Mouse (Mus musculus): ENCODE measurements around the gene Grem1. TPM values are rescaled to one million over a fixed set of nuclear protein-coding genes. Genes with fewer than 3 reads are reported as not detected.

The Grem1 gene
- total RNA-seq, 2 experiments from 2014 or later: 0.97 to 1.3 TPM

- intact Hi-C loops (cut with DNase I): no loop called here
- no peak for DNase-seq (ENCODE audit: low spot score in 2 of 2)
Measured at GRCm38 (mm10) chr2:113765885-113766284, 7.4 kb upstream of the Grem1 start.

GRCm38 (mm10) chr2:113764968-113765367, 6.5 kb upstream of the Grem1 start:
- intact Hi-C loops (cut with DNase I): no loop called here
- DNase-seq (ENCODE audit: low spot score in 2 of 2): no peak

- intact Hi-C loops (cut with DNase I): no loop called here
- peak; percentile 33 to 61 for DNase-seq (ENCODE audit: low spot score in 2 of 2)
Measured at GRCm38 (mm10) chr2:113757525-113758310, 728 bp downstream of the Grem1 start.

- intact Hi-C loops (cut with DNase I): no loop called here
- DNase-seq (ENCODE audit: low spot score in 2 of 2): no peak
Measured at GRCm38 (mm10) chr2:113756924-113757524, 1.4 kb downstream of the Grem1 start.

- intact Hi-C loops (cut with DNase I): no loop called here
- no peak for DNase-seq (ENCODE audit: low spot score in 2 of 2)
Measured at GRCm38 (mm10) chr2:113749721-113750120, 8.7 kb downstream of the Grem1 start.

- intact Hi-C loops (cut with DNase I): no loop called here
- DNase-seq (ENCODE audit: low spot score in 2 of 2): no peak
Measured at GRCm38 (mm10) chr2:113749309-113749708, 9.1 kb downstream of the Grem1 start.

- intact Hi-C loops (cut with DNase I): no loop called here
- no peak for DNase-seq (ENCODE audit: low spot score in 2 of 2)
Measured at GRCm38 (mm10) chr2:113728581-113728980, 29.9 kb downstream of the Grem1 start.

- DNase-seq (ENCODE audit: low spot score in 2 of 2): no peak
- intact Hi-C loops (cut with DNase I): no loop called here
Measured at GRCm38 (mm10) chr2:113714801-113715200, 43.6 kb downstream of the Grem1 start.

GRCm38 (mm10) chr2:113713406-113713805, 45.0 kb downstream of the Grem1 start:
- intact Hi-C loops (cut with DNase I): no loop called here

GRCm38 (mm10) chr2:113707507-113707906, 50.9 kb downstream of the Grem1 start:
- no peak for DNase-seq (ENCODE audit: low spot score in 2 of 2)
- intact Hi-C loops (cut with DNase I): no loop called here

More at GRCm38 (mm10) chr2:113713406-113713805, 45.0 kb downstream of the Grem1 start:
- peak in 1 of 2 experiments; percentile 8 for DNase-seq (ENCODE audit: low spot score in 2 of 2)

GRCm38 (mm10) chr2:113701507-113701906, 56.9 kb downstream of the Grem1 start:
- intact Hi-C loops (cut with DNase I): no loop called here

GRCm38 (mm10) chr2:113696647-113697046, 61.8 kb downstream of the Grem1 start:
- no peak for DNase-seq (ENCODE audit: low spot score in 2 of 2)

More at GRCm38 (mm10) chr2:113701507-113701906, 56.9 kb downstream of the Grem1 start:
- no peak for DNase-seq (ENCODE audit: low spot score in 2 of 2)

GRCm38 (mm10) chr2:113696222-113696621, 62.2 kb downstream of the Grem1 start:
- no peak for DNase-seq (ENCODE audit: low spot score in 2 of 2)
- intact Hi-C loops (cut with DNase I): no loop called here

More at GRCm38 (mm10) chr2:113696647-113697046, 61.8 kb downstream of the Grem1 start:
- intact Hi-C loops (cut with DNase I): no loop called here

Other genes starting within 250 kb of the Grem1 start
- 100 to 1,000 TPM; 455 to 491 TPM for gene Scg5, start 70.5 kb upstream of the Grem1 start, total RNA-seq (2021)
- 1 to 10 TPM; 2.6 to 3.1 TPM for gene Arhgap11a, start 90.0 kb upstream of the Grem1 start, total RNA-seq (2021)